Mouse (Mus musculus) lung, embryonic 16.5 days (tissue): ENCODE measurements around the gene Lmf1. TPM values are rescaled to one million over a fixed set of nuclear protein-coding genes. Genes with fewer than 3 reads are reported as not detected.
A peak's percentile ranks its signal among the peaks of the same experiment; 100 is the strongest.

Source experiments
- ATAC-seq: fragments of 200-750 bp; cut with Nextera tagmentation; 2 replicates; pipeline ENCODE4 v1.8.0; 2017; ENCODE audit warnings: low read depth, mild to moderate bottlenecking, moderate library complexity
- H3K27ac ChIP-seq: fragments of 300-500 bp; sonication (generic); 2 replicates; pipeline ENCODE4 v1.5.1; 2014; ENCODE audit warnings: mild to moderate bottlenecking, control low read depth, low read length
- H3K27me3 ChIP-seq: fragments of 300-500 bp; sonication (generic); 2 replicates; pipeline ENCODE4 v1.6.1; 2014; ENCODE audit warnings: low read depth, low read length, mixed read lengths; ENCODE audit not compliant: control insufficient read depth, insufficient read depth
- H3K36me3 ChIP-seq: fragments of 300-500 bp; sonication (generic); 2 replicates; pipeline ENCODE4 v1.6.1; 2014; ENCODE audit warnings: low read length; ENCODE audit not compliant: control insufficient read depth, insufficient read depth
- H3K4me1 ChIP-seq: fragments of 300-500 bp; sonication (generic); replicated peaks from 2 replicates; pipeline ENCODE4 v1.6.1; 2014; ENCODE audit warnings: low read length, mixed read lengths; ENCODE audit not compliant: control insufficient read depth, insufficient read depth
- H3K4me2 ChIP-seq: fragments of 300-500 bp; sonication (generic); 2 replicates; pipeline ENCODE4 v1.6.1; 2014; ENCODE audit warnings: low read depth, low read length, control low read depth
- H3K4me3 ChIP-seq: fragments of 300-500 bp; sonication (generic); 2 replicates; pipeline ENCODE4 v1.5.1; 2014; ENCODE audit warnings: mild to moderate bottlenecking, low read length, control low read depth
- H3K9ac ChIP-seq: fragments of 300-500 bp; sonication (generic); 2 replicates; pipeline ENCODE4 v1.6.1; 2014; ENCODE audit warnings: low read length, control low read depth
- H3K9me3 ChIP-seq: fragments of 300-500 bp; sonication (generic); 2 replicates; pipeline ENCODE4 v1.6.1; 2016; ENCODE audit warnings: low read length; ENCODE audit not compliant: control insufficient read depth
- WGBS: fragments of 180-500 bp; shearing (Covaris S2); extraction: QIAGEN DNeasy Blood & Tissue Kit; methylation state at CpG from one replicate; pipeline ENCODE4 v1.1.7; 2014; 5-methylcytosine and 5-hydroxymethylcytosine counted together
- polyA plus RNA-seq: library from polyadenylated mRNA; unstranded; fragments of >200 nt; fragmentation: Nextera tagmentation; extraction: Ambion mirVana; gene quantifications from 2 replicates; pipeline ENCODE4 v1.2.1, GENCODE M21; 2015

Gene Lmf1
- polyA plus RNA-seq, 1 experiment from 2014 or later, result 26.9 TPM

GRCm38 (mm10) chr17:25610151-25610550 lies 31.3 kb downstream of the Lmf1 start:
- WGBS, result 23% methylated on average over 9 of the region's 9 CpGs

GRCm38 (mm10) chr17:25612537-25612936 lies 33.7 kb downstream of the Lmf1 start:
- no peaks in the 10 kb centered on the region for H3K36me3 ChIP-seq
- no peak overlapping the region for H3K9ac ChIP-seq
- WGBS, result 86% methylated on average over 9 of the region's 9 CpGs
- no peaks in the 10 kb centered on the region; the same call in 1 of the 2 replicates for H3K4me1 ChIP-seq
- ATAC-seq, result no peak
- H3K4me3 ChIP-seq, result no peak overlapping the region
- no peaks in the 10 kb centered on the region for H3K27me3 ChIP-seq
- no peak overlapping the region for H3K27ac ChIP-seq
- no peak overlapping the region for H3K4me2 ChIP-seq
- no peaks in the 10 kb centered on the region for H3K9me3 ChIP-seq

More at GRCm38 (mm10) chr17:25610151-25610550, 31.3 kb downstream of the Lmf1 start:
- ATAC-seq, result peak; percentile 23; the same call in 1 of the 2 replicates
- Histone ChIP-seq H3K9me3 (no peaks in the 10 kb centered on the region), H3K36me3 (no peaks in the 10 kb centered on the region), H3K27ac (no peak overlapping the region), H3K4me2 (no peak overlapping the region), H3K9ac (no peak overlapping the region), H3K4me1 (no peaks in the 10 kb centered on the region; the same call in 1 of the 2 replicates), H3K4me3 (no peak overlapping the region), H3K27me3 (no peaks in the 10 kb centered on the region)

- H3K9ac ChIP-seq, result no peak overlapping the region
- WGBS, result 89% methylated on average over 6 of the region's 6 CpGs
- ATAC-seq, result no peak
- H3K4me2 ChIP-seq, result no peak overlapping the region
- H3K9me3 ChIP-seq, result no peaks in the 10 kb centered on the region
- no peak overlapping the region for H3K27ac ChIP-seq
- no peak overlapping the region for H3K4me3 ChIP-seq
- H3K27me3 ChIP-seq, result no peaks in the 10 kb centered on the region
- H3K36me3 ChIP-seq, result no peaks in the 10 kb centered on the region
- no peaks in the 10 kb centered on the region; the same call in 1 of the 2 replicates for H3K4me1 ChIP-seq
These were observed 34.4 kb downstream of the Lmf1 start for GRCm38 (mm10) chr17:25613323-25613722.

- WGBS, result 88% methylated on average over 10 of the region's 10 CpGs
- no peak overlapping the region for H3K9ac ChIP-seq
These were observed 36.0 kb downstream of the Lmf1 start for GRCm38 (mm10) chr17:25614723-25615510.

GRCm38 (mm10) chr17:25618508-25619056 lies 39.7 kb downstream of the Lmf1 start:
- Histone ChIP-seq H3K4me1 (peaks cover 3% of the 10 kb centered on the region; the same call in 1 of the 2 replicates), H3K27ac (no peak overlapping the region), H3K9me3 (no peaks in the 10 kb centered on the region; the same call in 1 of the 2 replicates), H3K4me2 (no peak overlapping the region), H3K27me3 (no peaks in the 10 kb centered on the region), H3K9ac (no peak overlapping the region), H3K36me3 (peaks cover under 1% of the 10 kb centered on the region; the same call in 1 of the 2 replicates), H3K4me3 (no peak overlapping the region)
- 65% methylated on average over 16 of the region's 16 CpGs for WGBS
- ATAC-seq, result peak; percentile 41; the same call in 1 of the 2 replicates

More at GRCm38 (mm10) chr17:25614723-25615510, 36.0 kb downstream of the Lmf1 start:
- no peak overlapping the region for H3K4me3 ChIP-seq
- peaks cover 3% of the 10 kb centered on the region; the same call in 1 of the 2 replicates for H3K4me1 ChIP-seq
- ATAC-seq, result no peak
- H3K4me2 ChIP-seq, result no peak overlapping the region
- H3K27me3 ChIP-seq, result no peaks in the 10 kb centered on the region
- H3K36me3 ChIP-seq, result no peaks in the 10 kb centered on the region
- H3K9me3 ChIP-seq, result no peaks in the 10 kb centered on the region
- H3K27ac ChIP-seq, result no peak overlapping the region

GRCm38 (mm10) chr17:25623441-25623840 lies 44.6 kb downstream of the Lmf1 start:
- ATAC-seq, result no peak
- WGBS, result 78% methylated on average over 4 of the region's 4 CpGs
- Histone ChIP-seq H3K27me3 (no peaks in the 10 kb centered on the region), H3K9me3 (no peaks in the 10 kb centered on the region; the same call in 1 of the 2 replicates), H3K4me1 (peaks cover 3% of the 10 kb centered on the region; the same call in 1 of the 2 replicates), H3K4me2 (no peak overlapping the region), H3K36me3 (peaks cover 2% of the 10 kb centered on the region; the same call in 1 of the 2 replicates), H3K4me3 (no peak overlapping the region), H3K9ac (no peak overlapping the region), H3K27ac (no peak overlapping the region)

GRCm38 (mm10) chr17:25623935-25624334 lies 45.0 kb downstream of the Lmf1 start:
- WGBS, result 82% methylated on average over 11 of the region's 11 CpGs
- no peaks in the 10 kb centered on the region for H3K27me3 ChIP-seq
- no peak overlapping the region for H3K4me2 ChIP-seq
- H3K9ac ChIP-seq, result no peak overlapping the region
- no peak overlapping the region for H3K4me3 ChIP-seq
- H3K9me3 ChIP-seq, result no peaks in the 10 kb centered on the region; the same call in 1 of the 2 replicates
- peaks cover 2% of the 10 kb centered on the region; the same call in 1 of the 2 replicates for H3K36me3 ChIP-seq
- H3K27ac ChIP-seq, result no peak overlapping the region
- ATAC-seq, result no peak
- H3K4me1 ChIP-seq, result no peaks in the 10 kb centered on the region

- H3K9ac ChIP-seq, result no peak overlapping the region
- no peak overlapping the region for H3K4me3 ChIP-seq
- peaks cover 2% of the 10 kb centered on the region; the same call in 1 of the 2 replicates for H3K36me3 ChIP-seq
- no peak overlapping the region for H3K27ac ChIP-seq
- no peaks in the 10 kb centered on the region for H3K4me1 ChIP-seq
- H3K9me3 ChIP-seq, result no peaks in the 10 kb centered on the region; the same call in 1 of the 2 replicates
- ATAC-seq, result no peak
- H3K4me2 ChIP-seq, result no peak overlapping the region
- WGBS, result 73% methylated on average over 13 of the region's 13 CpGs
- H3K27me3 ChIP-seq, result no peaks in the 10 kb centered on the region
These were observed 45.7 kb downstream of the Lmf1 start for GRCm38 (mm10) chr17:25624446-25625119.

GRCm38 (mm10) chr17:25625282-25625681 lies 46.4 kb downstream of the Lmf1 start:
- H3K4me1 ChIP-seq, result no peaks in the 10 kb centered on the region
- no peaks in the 10 kb centered on the region; the same call in 1 of the 2 replicates for H3K9me3 ChIP-seq
- peaks cover 2% of the 10 kb centered on the region; the same call in 1 of the 2 replicates for H3K36me3 ChIP-seq
- no peak overlapping the region for H3K4me3 ChIP-seq
- H3K27ac ChIP-seq, result no peak overlapping the region
- H3K9ac ChIP-seq, result no peak overlapping the region
- 80% methylated on average over 7 of the region's 7 CpGs for WGBS
- H3K27me3 ChIP-seq, result no peaks in the 10 kb centered on the region
- ATAC-seq, result no peak
- H3K4me2 ChIP-seq, result no peak overlapping the region
